Mouse (Mus musculus): ENCODE measurements at regions not wholly inside any gene's neighbourhood (a gene's known extent, or its start where the extent isn't known, plus 50 kb on each side); places are given as distances from the start of the nearest gene placed in this dataset.

- no peak for DNase-seq
These were observed 204.4 kb downstream of the Adra2a start for GRCm38 (mm10) chr19:54248256-54248936.

- no peak for DNase-seq
These were observed 208.3 kb downstream of the Adra2a start for GRCm38 (mm10) chr19:54252145-54252664.

GRCm38 (mm10) chr19:54257889-54258288, 213.9 kb downstream of the Adra2a start:
- DNase-seq, result no peak

- no peak for DNase-seq
These were observed 215.2 kb downstream of the Adra2a start for GRCm38 (mm10) chr19:54259175-54259574.

- no peak for DNase-seq
These were observed 233.4 kb downstream of the Adra2a start for GRCm38 (mm10) chr19:54277368-54277767.

- DNase-seq, result no peak
These were observed 241.5 kb downstream of the Adra2a start for GRCm38 (mm10) chr19:54285481-54285880.

- no peak for DNase-seq
These were observed 253.9 kb downstream of the Adra2a start for GRCm38 (mm10) chr19:54297663-54298388.

- no peak for DNase-seq
These were observed 267.3 kb downstream of the Adra2a start for GRCm38 (mm10) chr19:54311289-54311688.

GRCm38 (mm10) chr19:54311723-54312122, 267.8 kb downstream of the Adra2a start:
- no peak for DNase-seq

GRCm38 (mm10) chr19:54323276-54323675, 279.3 kb downstream of the Adra2a start:
- DNase-seq, result no peak

GRCm38 (mm10) chr19:54324991-54325390, 281.0 kb downstream of the Adra2a start:
- no peak for DNase-seq

- DNase-seq, result no peak
These were observed 288.2 kb downstream of the Adra2a start for GRCm38 (mm10) chr19:54332140-54332539.

GRCm38 (mm10) chr19:54340778-54341291, 296.9 kb downstream of the Adra2a start:
- no peak for DNase-seq

- no peak for DNase-seq
These were observed 315.8 kb downstream of the Adra2a start for GRCm38 (mm10) chr19:54359731-54360130.

- no peak for DNase-seq
These were observed 316.7 kb downstream of the Adra2a start for GRCm38 (mm10) chr19:54360660-54361059.

GRCm38 (mm10) chr19:54385101-54385500, 341.1 kb downstream of the Adra2a start:
- DNase-seq, result no peak

- no peak for DNase-seq
These were observed 347.5 kb downstream of the Adra2a start for GRCm38 (mm10) chr19:54391406-54391805.

GRCm38 (mm10) chr19:54399651-54400050, 355.7 kb downstream of the Adra2a start:
- no peak for DNase-seq

GRCm38 (mm10) chr19:54407904-54408303, 364.0 kb downstream of the Adra2a start:
- no peak for DNase-seq

GRCm38 (mm10) chr19:54429062-54429461, 385.1 kb downstream of the Adra2a start:
- no peak for DNase-seq

GRCm38 (mm10) chr19:54440713-54441112, 396.8 kb downstream of the Adra2a start:
- no peak for DNase-seq

- DNase-seq, result no peak
These were observed 416.6 kb downstream of the Adra2a start for GRCm38 (mm10) chr19:54460426-54461170.

- no peak for DNase-seq
These were observed 418.5 kb downstream of the Adra2a start for GRCm38 (mm10) chr19:54462480-54462879.
